Mouse (Mus musculus): ENCODE results near the gene Zap70. TPM values are rescaled to one million over a fixed set of nuclear protein-coding genes. Genes with fewer than 3 reads are reported as not detected.
"Not testable (repeated sequence)": the region's sequence is repeated elsewhere in the genome, so short reads cannot be mapped to it uniquely, and the experiment has no call there.

Zap70 gene
- polyA plus RNA-seq, 1 experiment from 2014 or later = 0.24 TPM

DNA sequence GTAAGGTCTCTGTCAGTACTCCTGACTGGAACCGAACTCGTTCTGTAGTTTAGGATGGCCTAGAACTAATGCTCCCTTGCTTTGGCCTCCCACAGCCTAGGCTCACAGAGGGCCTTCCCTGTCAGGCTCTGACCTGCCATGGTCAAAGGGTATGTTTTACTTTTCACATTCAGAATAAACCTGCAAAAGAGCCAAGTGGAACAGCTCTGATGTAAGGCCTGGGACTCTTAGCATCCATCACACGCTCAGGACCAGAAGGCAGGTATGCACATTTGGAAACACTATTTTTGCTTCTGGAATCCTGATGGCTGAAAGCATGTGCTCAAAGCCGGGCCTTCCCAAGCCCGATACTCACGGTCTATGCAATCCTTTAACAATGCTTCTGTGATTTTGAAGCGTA is 50.2 kb downstream of the Zap70 start:
- H3K27ac ChIP-seq (replicated peaks) = no peak overlapping the region
- no peaks in the 10 kb centered on the region for H3K9me3 ChIP-seq
- DNase-seq (ENCODE audit: low spot score) = no peak
- no peaks in the 10 kb centered on the region for H3K27me3 ChIP-seq (replicated peaks; ENCODE audit: low read depth, poor library complexity, severe bottlenecking)
- no peaks in the 10 kb centered on the region for H3K4me1 ChIP-seq
- H3K36me3 ChIP-seq (replicated peaks) = peaks cover 99% of the 10 kb centered on the region
- 92% methylated on average over 7 of the region's 7 CpGs for WGBS
- H3K4me3 ChIP-seq = no peak overlapping the region

DNA sequence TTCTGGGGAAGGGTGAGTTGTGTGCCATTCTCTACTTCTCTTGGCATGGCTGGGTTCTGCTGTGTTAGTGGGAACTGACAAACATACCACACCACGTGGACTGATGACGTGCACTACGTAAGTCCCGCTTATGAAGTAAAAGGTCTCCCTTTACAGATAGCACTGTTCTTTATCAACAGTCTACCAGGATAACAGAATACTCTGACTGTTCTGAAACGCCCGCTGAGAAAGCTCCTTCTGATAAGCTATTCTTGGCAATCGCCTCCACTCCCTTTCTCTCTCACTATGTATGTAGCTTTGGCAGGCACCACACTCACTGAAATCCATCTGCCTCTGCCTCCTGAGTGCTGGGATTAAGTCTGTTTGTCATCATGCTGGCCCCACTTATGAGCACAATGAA is 51.8 kb downstream of the Zap70 start:
- H3K36me3 ChIP-seq (replicated peaks) = peaks cover 99% of the 10 kb centered on the region
- H3K27ac ChIP-seq (replicated peaks) = no peak overlapping the region
- no peak overlapping the region for H3K4me3 ChIP-seq
- no peaks in the 10 kb centered on the region for H3K4me1 ChIP-seq
- H3K27me3 ChIP-seq (replicated peaks; ENCODE audit: low read depth, poor library complexity, severe bottlenecking) = no peaks in the 10 kb centered on the region
- 92% methylated on average over 7 of the region's 7 CpGs for WGBS
- DNase-seq (ENCODE audit: low spot score) = no peak
- no peaks in the 10 kb centered on the region for H3K9me3 ChIP-seq

DNA sequence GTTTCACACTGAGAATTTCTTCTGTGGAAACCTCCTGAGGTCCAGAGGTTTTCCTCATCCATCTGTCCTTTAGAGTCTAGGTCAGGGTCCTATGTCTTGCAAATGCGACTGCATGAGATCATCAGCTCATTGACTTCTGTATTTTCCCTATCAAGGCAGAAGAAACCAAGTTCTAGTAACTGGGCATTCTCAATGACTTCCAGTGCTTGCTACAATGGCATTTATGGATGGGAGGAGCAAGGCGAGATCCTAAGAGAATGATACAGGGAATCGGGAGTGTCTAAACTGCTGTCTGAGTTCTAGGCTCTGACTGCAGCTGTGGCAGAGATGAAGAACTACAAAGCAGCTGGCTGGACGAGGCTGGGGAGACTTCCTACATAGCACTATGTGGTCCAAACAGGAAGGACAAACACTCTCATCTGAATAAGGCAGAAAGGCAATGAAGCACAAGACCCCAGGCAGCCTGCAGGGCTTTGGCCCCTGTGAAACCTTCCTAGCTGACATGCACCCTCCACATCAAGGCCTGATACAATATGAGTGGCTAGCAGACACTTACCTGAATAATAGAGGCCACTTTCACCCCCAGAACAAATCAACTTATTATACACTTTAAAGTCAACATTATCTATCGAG is 52.8 kb downstream of the Zap70 start:
- 86% methylated on average over 5 of the region's 5 CpGs for WGBS
- H3K4me1 ChIP-seq = no peaks in the 10 kb centered on the region
- no peaks in the 10 kb centered on the region for H3K27me3 ChIP-seq (replicated peaks; ENCODE audit: low read depth, poor library complexity, severe bottlenecking)
- no peak for DNase-seq (ENCODE audit: low spot score)
- peaks cover 99% of the 10 kb centered on the region for H3K36me3 ChIP-seq (replicated peaks)
- no peaks in the 10 kb centered on the region for H3K9me3 ChIP-seq
- no peak overlapping the region for H3K27ac ChIP-seq (replicated peaks)
- H3K4me3 ChIP-seq = no peak overlapping the region

DNA sequence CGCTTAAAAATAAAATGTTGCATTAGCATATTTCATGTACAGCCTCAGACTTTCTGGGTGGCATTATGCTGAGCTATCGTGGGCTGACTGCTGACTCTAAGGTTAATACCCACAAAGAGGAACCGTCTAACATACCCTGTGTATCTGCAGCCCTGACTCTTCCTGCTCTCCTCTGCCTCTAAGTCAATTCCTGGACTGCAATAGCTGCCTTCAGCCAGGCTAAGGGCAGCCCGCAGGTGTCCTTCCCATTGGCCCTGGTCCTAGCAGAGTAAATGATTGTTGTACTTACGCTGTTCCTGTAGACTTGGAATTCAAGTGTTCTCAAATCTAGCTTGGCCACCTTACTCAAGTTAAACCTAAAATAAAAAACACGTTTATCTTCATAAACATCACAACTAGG is 53.6 kb downstream of the Zap70 start:
- peaks cover 97% of the 10 kb centered on the region for H3K36me3 ChIP-seq (replicated peaks)
- DNase-seq (ENCODE audit: low spot score) = no peak
- no peaks in the 10 kb centered on the region for H3K27me3 ChIP-seq (replicated peaks; ENCODE audit: low read depth, poor library complexity, severe bottlenecking)
- H3K9me3 ChIP-seq = no peaks in the 10 kb centered on the region
- H3K27ac ChIP-seq (replicated peaks) = no peak overlapping the region
- H3K4me3 ChIP-seq = no peak overlapping the region
- H3K4me1 ChIP-seq = no peaks in the 10 kb centered on the region
- 91% methylated on average over 6 of the region's 6 CpGs for WGBS

DNA sequence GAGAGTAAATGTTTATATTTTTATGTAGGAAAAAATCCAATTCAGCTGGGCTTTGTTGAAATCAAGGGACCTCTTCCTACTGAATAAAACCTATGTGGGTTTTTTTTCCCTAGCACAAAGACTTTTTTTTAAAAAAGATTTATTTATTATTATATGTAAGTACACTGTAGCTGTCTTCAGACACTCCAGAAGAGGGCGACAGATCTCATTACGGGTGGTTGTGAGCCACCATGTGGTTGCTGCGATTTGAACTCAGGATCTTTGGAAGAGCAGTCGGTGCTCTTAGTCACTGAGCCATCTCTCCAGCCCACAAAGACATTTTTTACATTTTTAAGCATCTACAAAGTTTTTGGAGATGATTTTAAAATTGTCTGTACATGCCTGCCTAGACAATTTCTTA is 60.3 kb downstream of the Zap70 start:
- H3K4me3 ChIP-seq; H3K27ac ChIP-seq (replicated peaks); H3K27me3 ChIP-seq (replicated peaks; ENCODE audit: low read depth, poor library complexity, severe bottlenecking); H3K4me1 ChIP-seq; DNase-seq (ENCODE audit: low spot score); H3K9me3 ChIP-seq: not testable (repeated sequence)
- WGBS = 87% methylated on average over 4 of the region's 4 CpGs
- peaks cover 93% of the 10 kb centered on the region for H3K36me3 ChIP-seq (replicated peaks)

DNA sequence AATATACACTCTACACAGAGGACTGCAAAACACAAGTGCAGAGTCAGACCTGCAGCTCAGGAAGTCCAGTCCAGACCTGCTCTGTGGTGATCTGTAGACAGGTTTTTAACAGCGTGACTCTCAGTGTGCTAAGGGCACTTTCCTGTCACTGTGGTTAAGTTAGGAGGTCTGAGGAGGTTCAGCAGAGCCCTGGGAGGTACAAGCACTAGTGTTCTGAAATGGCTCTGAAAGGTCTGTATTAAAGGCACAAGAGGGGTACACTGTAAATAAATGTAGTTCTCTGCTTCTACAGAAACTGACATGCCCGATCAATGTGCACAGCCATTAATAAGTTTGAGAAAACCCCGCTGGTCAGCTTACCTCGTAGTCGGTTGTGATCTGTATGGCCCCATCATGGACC is 62.8 kb downstream of the Zap70 start:
- Histone ChIP-seq H3K4me1 (no peaks in the 10 kb centered on the region), H3K4me3 (no peak overlapping the region), H3K9me3 (no peaks in the 10 kb centered on the region), H3K36me3 (replicated peaks) (peaks cover 82% of the 10 kb centered on the region), H3K27ac (replicated peaks) (no peak overlapping the region), H3K27me3 (replicated peaks; ENCODE audit: low read depth, poor library complexity, severe bottlenecking) (no peaks in the 10 kb centered on the region)
- no peak for DNase-seq (ENCODE audit: low spot score)
- WGBS = 94% methylated on average over 5 of the region's 5 CpGs

DNA sequence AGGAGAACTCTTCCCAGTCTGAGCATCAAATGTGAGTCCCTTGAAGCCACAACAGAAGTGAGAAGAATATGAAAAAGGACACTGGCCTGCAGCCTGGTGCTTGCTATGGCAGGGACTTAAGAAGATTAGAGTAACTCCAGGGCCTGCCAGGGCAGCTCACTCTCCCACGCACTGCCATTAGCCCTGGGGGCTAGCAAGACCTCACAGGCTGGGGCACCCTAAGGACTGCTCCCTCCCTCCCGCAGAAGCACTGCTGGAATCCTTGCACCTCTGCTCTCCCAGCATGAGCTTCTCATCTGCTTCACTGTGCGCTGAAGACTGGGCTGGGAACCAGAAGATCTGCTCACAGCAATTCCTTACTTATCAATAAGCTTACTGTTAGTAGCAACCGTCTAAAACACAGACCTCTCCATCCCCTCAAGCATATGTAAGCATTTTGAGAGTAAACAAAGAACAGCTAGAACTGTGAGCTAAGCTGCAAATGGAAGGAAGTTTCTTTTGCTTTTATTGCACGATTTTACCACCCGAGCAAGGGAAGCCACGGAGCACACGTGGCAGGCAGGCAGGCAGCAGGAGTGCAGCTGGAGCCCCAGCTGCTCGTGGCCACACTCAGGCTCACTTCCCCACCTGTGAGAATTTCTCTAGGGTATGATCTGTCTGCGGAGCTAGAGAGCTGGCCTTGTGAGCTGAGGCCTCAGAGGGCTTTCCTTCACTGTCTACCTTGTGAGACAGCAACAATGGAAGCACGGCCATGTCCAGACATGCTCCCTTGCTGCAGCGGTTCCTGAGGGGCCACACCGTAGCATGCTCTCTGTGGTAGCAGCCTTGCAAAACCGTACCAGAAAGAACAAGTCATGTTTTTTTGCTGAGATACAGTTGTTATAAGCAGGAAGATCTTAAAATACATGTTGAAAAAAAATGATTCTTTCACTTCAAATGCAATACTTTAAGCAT is 69.6 kb downstream of the Zap70 start:
- peak; percentile 26 for DNase-seq (ENCODE audit: low spot score)

More for the DNA sequence above, 69.6 kb downstream of the Zap70 start:
- H3K9me3 ChIP-seq = no peaks in the 10 kb centered on the region
- WGBS = 61% methylated on average over 14 of the region's 14 CpGs
- H3K36me3 ChIP-seq (replicated peaks) = peaks cover 73% of the 10 kb centered on the region
- H3K4me3 ChIP-seq = no peak overlapping the region
- H3K27me3 ChIP-seq (replicated peaks; ENCODE audit: low read depth, poor library complexity, severe bottlenecking) = no peaks in the 10 kb centered on the region
- H3K27ac ChIP-seq (replicated peaks) = peak overlapping the region; percentile 68
- 0 out of 2 replicates have a peak, but pooled peaks cover 7% of the 10 kb centered on the region for H3K4me1 ChIP-seq

Other genes with a start within 250 kb of the Zap70 start
- gene Cnnm3, start 249.9 kb upstream of the Zap70 start, polyA plus RNA-seq (2016; fragmentation: Nextera tagmentation; extraction: Ambion mirVana) = 3.5 and 3.6 TPM in 2 replicates
- 15.5 and 16.6 TPM in 2 replicates for gene Ankrd23, start 224.9 kb upstream of the Zap70 start, polyA plus RNA-seq (2016; fragmentation: Nextera tagmentation; extraction: Ambion mirVana)
- 0.54 TPM in 1 of 2 replicates, not detected in the other for gene Gm42417, start 222.4 kb upstream of the Zap70 start, polyA plus RNA-seq (2016; fragmentation: Nextera tagmentation; extraction: Ambion mirVana)
- gene Ankrd39, start 214.4 kb upstream of the Zap70 start, polyA plus RNA-seq (2016; fragmentation: Nextera tagmentation; extraction: Ambion mirVana) = 18.9 and 20.3 TPM in 2 replicates
- gene Sema4c, start 203.4 kb upstream of the Zap70 start, polyA plus RNA-seq (2016; fragmentation: Nextera tagmentation; extraction: Ambion mirVana) = 24.9 and 25.9 TPM in 2 replicates
- 0.57 and 0.65 TPM in 2 replicates for gene Fam178b, start 78.6 kb upstream of the Zap70 start, polyA plus RNA-seq (2016; fragmentation: Nextera tagmentation; extraction: Ambion mirVana)
- 515 and 522 TPM in 2 replicates for gene Cox5b, start 70.3 kb upstream of the Zap70 start, polyA plus RNA-seq (2016; fragmentation: Nextera tagmentation; extraction: Ambion mirVana)
- not detected in 2 replicates for gene 4933424G06Rik, start 51.6 kb upstream of the Zap70 start, polyA plus RNA-seq (2016; fragmentation: Nextera tagmentation; extraction: Ambion mirVana)
- gene Actr1b, start 47.4 kb upstream of the Zap70 start, polyA plus RNA-seq (2016; fragmentation: Nextera tagmentation; extraction: Ambion mirVana) = 137 and 141 TPM in 2 replicates
- gene Tmem131, start 181.9 kb downstream of the Zap70 start, polyA plus RNA-seq (2016; fragmentation: Nextera tagmentation; extraction: Ambion mirVana) = 14.0 and 14.4 TPM in 2 replicates